Mouse (Mus musculus) Patski (cell line): ENCODE measurements at regions not wholly inside any gene's neighbourhood (a gene's known extent, or its start where the extent isn't known, plus 50 kb on each side); places are given as distances from the start of the nearest gene placed in this dataset.
"Not testable (repeated sequence)": the region's sequence is repeated elsewhere in the genome, so short reads cannot be mapped to it uniquely, and the experiment has no call there.

Experiments
- ATAC-seq: fragments of 100-300 bp; one replicate; pipeline ENCODE4 v1.8.0; 2021
- CTCF ChIA-PET: fragments of 350-600 bp; sonication (Branson Sonifier 250); formaldehyde crosslinking; loops from one replicate; lab custom pipeline; 2022; ENCODE audit warnings: inconsistent platforms; lab: Charles Lee
- POLR2A ChIA-PET: fragments of 350-600 bp; sonication (Branson Sonifier 250); formaldehyde crosslinking; loops from one replicate; lab custom pipeline; 2022; ENCODE audit warnings: antibody characterized with exemption, inconsistent platforms; lab: Charles Lee
- DNase-seq: peaks from one replicate; pipeline ENCODE4 v3.0.0-alpha.2; 2011; ENCODE audit warnings: low read depth, low spot score
- H3K27me3 ChIP-seq: fragments of 371-371 bp; one replicate; pipeline ENCODE4 v1.5.1; 2021
- CTCF ChIP-seq: fragments of 100-300 bp; IDR thresholded peaks from one replicate; pipeline ENCODE4 v1.5.1; 2021
- in situ Hi-C: fragments of 300-500 bp; cut with MboI; formaldehyde crosslinking; loops from 3 replicates; pipeline ENCODE4 v1.11.1; 2018; ENCODE audit warnings: low pct_unique_long_range_greater_than_20kb, mixed read lengths

DNA sequence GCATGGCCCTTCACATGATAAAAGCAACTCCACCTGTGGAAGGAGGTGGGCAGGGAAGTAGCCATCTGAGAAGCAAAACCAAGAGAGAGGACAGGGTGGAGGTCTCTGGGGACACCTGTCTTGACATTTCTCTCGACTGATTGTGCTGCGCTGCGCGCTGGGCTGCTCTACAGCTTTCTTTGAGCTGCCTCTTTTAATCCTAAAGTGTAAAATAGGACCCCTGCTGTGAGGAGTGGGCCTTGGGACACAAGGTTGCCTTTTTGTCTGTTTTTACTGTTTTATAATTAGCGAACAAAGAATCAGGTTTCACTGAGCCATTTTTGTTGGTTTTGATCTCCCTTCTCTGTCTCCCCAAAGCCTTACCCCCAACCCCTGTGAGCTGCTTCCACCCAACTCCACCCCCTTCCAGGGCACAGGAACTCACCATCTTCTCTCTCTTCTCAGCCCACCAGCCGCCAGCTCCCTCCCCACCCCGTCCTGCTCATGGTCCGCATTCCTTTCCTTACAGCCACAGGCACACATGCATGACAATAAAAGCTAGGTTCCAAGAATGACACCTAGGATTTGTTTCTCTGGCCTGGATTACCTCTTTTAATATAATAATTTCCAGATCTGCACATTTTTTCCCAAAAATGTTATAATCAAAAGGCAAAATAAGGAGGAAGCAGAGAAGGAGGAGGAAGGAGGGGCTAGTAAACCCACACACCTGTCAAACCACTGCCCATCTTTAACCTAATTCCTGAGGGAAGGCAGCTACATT, 57.3 kb downstream of the Cbln4 start:
- ChIA-PET CTCF (no interaction called here), POLR2A (no interaction called here)
- TF ChIP-seq CTCF: no peak
- in situ Hi-C loops: no loop called here
- DNase-seq: no peak
- ATAC-seq: no peak
- H3K27me3 ChIP-seq: no peaks in the 10 kb centered on the region

DNA sequence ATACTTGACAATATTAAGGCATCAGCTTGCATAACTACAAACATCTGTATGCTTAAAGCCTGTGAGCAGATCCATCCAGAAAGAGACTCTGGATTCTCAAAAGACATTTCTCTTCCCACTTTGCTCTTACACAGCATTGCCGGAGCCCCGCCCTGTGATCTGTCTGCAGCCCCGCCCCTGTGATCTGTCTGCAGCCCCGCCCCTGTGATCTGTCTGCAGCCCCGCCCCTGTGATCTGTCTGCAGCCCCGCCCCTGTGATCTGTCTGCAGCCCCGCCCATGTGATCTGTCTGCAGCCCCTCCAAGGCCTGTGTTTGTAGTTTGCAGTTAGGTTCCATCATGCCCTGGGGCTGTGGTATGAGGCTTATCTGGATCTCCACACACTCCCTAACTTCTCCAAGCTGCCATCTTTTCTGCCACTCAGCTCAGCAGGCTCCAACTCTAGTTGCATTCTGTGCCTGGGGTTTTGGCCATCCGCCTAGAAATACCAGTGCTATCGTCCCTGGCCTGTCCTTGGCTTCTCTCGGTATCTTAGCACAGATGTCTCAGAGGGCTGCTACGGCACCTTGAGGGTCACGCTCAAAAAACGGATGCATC, 73.9 kb downstream of the Cbln4 start:
- ATAC-seq (no peak), DNase-seq (no peak)
- in situ Hi-C loops: no loop called here
- ChIA-PET POLR2A (no interaction called here), CTCF (no interaction called here)
- TF ChIP-seq CTCF: no peak
- no peaks in the 10 kb centered on the region for H3K27me3 ChIP-seq

DNA sequence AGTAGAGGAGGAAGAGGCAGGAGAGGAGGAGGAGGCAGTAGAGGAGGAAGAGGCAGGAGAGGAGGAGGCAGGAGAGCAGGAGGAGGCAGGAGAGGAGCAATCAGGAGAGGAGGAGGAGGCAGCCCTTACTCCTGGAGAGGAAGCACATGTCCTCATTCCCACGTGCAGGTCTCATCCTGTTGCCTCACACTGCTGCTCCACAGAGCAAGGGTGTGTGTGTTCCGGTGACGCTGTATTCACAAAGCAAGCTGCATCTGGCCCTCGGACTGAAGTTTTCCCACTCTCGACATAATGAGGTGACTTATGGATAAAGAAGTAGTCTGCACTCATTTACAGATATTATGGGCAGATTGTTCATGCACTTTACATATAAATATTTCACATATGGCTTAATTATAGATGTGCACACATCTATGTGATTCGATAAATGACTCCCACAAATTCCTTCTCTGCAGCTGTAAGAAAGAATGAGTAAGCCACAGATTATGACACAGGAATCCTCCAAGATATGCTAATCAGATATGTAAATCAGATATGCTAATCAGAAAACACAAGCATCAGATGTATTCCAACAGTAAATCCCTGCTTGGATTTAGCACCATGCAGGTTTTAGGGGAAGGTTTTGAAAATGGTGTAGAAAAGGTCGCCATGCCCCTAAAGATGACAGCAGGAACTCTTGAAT, 96.6 kb downstream of the Cbln4 start:
- CTCF ChIA-PET: no interaction called here

DNA sequence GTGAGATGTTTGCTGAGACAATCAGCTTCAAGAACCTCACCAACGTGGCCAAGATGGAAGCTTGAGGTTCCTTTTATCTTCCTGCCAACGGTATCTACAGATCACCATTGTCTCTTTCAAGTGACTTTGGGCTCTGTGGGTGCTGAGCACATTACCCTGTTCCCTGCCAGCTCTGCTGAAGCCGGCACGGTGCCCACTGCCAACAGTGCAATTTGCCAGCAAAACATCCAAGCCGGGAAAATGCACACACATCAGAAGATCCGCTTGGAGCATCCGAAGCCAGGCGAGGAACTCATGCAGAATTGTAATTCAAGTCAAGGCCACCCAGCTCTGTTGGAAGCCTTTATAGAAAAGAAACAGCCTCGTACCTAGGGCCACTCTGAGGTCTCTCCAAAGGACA, 100.6 kb downstream of the Cbln4 start:
- ChIA-PET POLR2A (no interaction called here), CTCF (no interaction called here)
- ATAC-seq: no peak
- TF ChIP-seq CTCF: no peak
- H3K27me3 ChIP-seq: no peaks in the 10 kb centered on the region
- DNase-seq: no peak
- in situ Hi-C loops: no loop called here

More for the DNA sequence above, 96.6 kb downstream of the Cbln4 start:
- DNase-seq (no peak), ATAC-seq (no peak)
- POLR2A ChIA-PET: no interaction called here
- TF ChIP-seq CTCF: no peak
- H3K27me3 ChIP-seq: no peaks in the 10 kb centered on the region
- in situ Hi-C loops: no loop called here

DNA sequence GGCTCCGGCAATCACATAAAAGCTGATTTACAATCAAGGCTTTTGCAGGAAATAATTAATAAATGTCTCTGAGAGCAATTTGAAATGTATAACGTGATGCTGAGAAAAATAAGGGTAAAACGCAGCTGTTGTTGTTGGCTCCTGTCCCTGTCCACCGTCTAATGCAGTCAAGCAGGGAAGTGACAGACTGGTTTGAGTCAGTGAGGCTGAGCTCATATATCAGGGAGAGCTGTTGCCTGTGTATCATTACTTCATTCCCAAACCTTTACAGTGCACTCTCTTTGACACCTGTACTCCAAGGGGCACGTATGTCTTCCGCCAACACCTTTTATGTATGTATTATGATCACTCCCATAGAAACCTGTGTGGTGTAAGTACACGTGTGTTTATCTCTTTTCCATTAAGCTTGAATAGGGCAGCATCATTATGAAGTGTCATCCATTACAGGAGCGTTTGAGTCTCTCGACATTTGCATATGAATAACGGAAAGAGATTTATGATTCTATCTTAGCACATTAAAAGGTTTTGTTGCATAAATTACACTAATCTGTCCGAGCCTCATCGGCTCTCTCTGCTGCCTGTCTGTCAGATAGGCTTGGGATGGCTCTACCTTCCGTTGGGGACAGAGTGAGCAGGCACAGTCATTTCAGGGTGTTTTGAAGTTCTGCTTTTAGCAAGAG, 107.5 kb downstream of the Cbln4 start:
- TF ChIP-seq CTCF: no peak
- DNase-seq (no peak), ATAC-seq (no peak)
- in situ Hi-C loops: no loop called here
- ChIA-PET POLR2A (no interaction called here), CTCF (no interaction called here)
- H3K27me3 ChIP-seq: no peaks in the 10 kb centered on the region

DNA sequence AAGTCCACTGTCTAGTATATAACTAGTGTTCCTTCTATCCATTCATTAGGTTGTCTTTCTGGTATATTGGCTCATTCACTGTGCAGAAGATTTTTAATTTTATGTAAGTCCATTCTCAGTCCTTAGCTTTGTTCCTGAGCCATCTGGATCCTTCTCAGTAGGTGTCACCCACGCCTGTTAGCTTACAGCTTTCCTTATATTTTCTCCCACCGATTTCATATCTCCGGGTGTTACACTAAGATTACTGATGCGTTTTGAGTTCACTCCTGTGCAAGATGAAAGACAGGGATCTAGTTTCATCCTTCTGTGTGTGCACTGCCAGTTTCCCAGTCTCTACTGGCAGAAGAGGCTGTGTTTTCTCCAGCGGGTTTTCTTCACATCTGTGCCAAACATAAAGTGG, 122.3 kb downstream of the Cbln4 start:
- no peak for TF ChIP-seq CTCF
- in situ Hi-C loops: no loop called here
- CTCF ChIA-PET: no interaction called here
- POLR2A ChIA-PET: no interaction called here
- no peaks in the 10 kb centered on the region for H3K27me3 ChIP-seq
- ATAC-seq (no peak), DNase-seq (no peak)

DNA sequence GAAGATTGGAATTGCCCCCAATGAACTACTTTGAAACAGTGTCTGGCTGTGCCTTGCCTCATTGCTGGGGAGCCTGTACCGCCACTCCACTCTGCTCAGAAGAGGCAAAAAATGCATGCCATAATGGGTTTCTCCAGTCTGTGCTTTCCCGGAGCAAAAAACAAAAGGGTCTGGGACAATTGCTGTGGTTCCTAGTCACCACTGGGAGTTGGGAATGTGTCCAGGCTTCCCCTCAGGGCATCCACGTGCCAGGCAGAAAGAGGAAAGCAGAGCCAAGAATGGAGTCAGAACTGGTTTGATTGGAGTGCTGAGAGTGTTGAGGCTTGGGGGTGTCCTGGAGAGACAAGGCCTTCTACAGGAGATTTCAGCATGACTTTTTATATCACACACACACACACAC, 156.0 kb downstream of the Cbln4 start:
- no peak for TF ChIP-seq CTCF
- in situ Hi-C loops: no loop called here
- DNase-seq: no peak
- ChIA-PET CTCF (no interaction called here), POLR2A (no interaction called here)
- no peak for ATAC-seq
- no peaks in the 10 kb centered on the region for H3K27me3 ChIP-seq

DNA sequence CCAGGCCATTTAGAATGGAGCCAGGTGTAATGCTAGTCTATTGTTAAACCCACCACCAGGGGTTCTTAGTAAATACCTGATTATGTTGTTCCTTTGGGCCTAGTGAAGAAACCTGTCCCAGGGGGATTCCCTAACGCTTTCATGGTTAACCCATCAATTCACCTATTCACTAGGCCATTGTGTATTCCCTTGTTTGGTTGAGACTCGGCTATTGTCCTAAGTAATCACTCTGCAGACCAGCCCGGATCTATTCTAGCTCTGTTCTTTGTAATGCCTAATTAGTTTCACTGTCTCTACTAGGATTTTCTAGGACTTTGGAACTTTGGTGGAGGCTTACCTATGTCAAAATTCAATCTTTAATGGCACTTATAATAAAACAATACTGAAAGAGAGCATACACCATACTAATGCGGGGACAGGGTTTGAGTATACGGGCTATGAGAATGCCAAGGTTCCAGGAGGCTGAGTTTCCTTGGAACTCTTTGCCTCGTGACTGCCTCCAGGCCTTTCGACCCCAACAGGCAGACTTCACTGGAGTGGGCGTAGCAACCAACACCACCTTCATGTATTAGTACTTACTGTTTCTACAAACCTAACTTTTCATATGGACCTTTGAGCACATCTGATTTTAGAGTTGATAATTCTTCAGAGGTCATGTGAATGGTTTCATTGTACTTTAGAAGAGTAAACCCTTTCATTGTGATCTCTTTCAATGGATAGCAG, 163.9 kb downstream of the Cbln4 start:
- in situ Hi-C loops, ATAC-seq, CTCF ChIA-PET, H3K27me3 ChIP-seq, POLR2A ChIA-PET, DNase-seq: not testable (repeated sequence)

DNA sequence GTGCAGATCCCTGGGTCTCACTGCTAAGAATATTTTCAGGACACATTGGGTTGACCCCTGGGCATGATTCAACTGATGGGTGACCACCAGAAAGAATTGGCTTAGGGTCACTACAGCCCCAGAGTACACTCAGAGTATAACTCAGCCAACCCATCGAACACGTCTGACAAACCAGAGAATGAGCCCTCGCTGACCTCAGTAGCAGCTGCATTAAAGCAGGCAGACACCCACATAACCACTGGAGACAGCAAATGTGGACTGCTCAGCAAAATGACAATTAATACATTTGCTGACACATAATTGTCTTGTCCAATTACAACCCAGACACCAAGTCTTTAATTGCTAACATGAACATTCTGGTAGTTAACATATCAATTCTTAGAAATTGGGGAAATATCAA, 175.7 kb downstream of the Cbln4 start:
- in situ Hi-C loops: no loop called here
- ATAC-seq (no peak), DNase-seq (no peak)
- ChIA-PET POLR2A (no interaction called here), CTCF (no interaction called here)
- no peaks in the 10 kb centered on the region for H3K27me3 ChIP-seq
- no peak for TF ChIP-seq CTCF

DNA sequence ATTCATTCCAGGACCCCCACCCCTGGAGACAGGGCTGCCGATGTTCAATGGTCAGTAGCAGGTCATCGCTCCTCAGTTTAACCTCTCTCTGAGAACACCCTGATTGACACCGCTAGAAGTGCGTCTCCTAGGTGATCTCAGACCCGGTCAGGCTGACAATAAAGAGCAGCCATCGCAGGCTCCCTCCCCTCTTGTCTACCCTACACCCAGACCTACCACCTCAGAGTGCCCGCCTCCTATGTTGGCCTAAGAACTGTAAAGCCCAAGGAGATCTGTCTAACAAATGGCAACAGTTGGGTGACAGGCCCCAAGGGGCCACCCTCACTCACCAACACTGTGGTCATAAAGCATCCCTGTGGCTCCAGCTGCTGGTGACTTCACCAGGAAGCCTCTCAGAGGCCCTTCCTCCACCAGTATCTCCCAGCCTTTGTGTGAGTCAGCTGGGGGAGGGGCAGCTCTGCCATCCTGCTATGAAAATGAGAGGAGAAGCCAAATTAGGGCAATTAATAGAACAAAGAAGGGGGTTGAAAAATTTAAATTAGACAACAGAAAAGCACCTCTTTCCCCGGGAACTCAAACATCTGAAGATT, 178.8 kb downstream of the Cbln4 start:
- no peak for DNase-seq
- TF ChIP-seq CTCF: no peak
- H3K27me3 ChIP-seq: no peaks in the 10 kb centered on the region
- CTCF ChIA-PET: no interaction called here
- POLR2A ChIA-PET: no interaction called here
- in situ Hi-C loops: no loop called here
- ATAC-seq: no peak
